Mouse (Mus musculus): ENCODE data around the gene Mtmr4. TPM values are rescaled to one million over a fixed set of nuclear protein-coding genes. Genes with fewer than 3 reads are reported as not detected.
A peak's percentile ranks its signal among the peaks of the same experiment; 100 is the strongest.

Mtmr4 gene
- total RNA-seq (2022) = 10 to 100 TPM; 20.6 to 25.1 (median 23.0) TPM

DNA sequence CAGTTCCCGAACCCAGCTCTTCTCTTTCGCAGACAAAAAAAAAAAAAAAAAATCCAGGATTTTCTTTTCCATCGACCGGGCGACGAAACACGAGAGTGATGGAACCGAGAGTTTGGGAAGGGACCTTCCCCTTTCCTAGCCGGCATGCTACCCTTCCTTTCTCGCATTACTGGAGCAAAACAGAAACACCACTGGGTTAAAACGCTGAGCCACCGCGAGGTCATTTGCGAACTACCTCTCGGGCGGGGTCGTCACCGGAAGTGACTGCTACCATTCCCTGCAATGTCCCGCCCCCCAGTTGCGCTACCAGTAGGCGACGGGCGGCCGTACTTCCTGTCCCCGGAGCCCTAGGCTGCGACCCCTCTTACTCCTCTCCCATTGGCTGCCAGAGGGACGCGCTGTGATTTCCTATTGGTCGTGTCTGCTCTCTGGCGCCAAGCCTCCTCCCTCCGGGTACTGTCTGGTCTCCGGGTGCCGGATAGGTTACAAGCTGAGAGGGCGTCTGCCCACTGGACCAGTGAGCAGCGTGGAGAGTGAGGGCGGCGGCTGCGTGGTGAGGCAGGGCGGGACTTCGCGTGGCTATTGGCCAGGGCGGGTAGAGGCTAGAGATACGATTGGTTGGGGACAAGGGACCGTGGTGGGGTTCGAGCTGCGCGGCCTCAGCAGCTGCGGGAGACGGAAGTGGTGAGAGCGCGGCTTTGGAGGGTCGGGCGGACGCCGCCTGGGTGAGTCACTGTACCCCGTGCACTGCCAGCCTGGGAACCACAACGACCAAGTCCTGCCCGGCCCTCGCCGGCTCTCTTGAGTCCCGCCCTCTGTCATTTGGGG lies at the start of gene Mtmr4:
TSS of gene Mtmr4 (plus strand) at position 637 of the 828 bp plus-strand sequence.
- DNase-seq (ENCODE audit: low spot score) = peak; percentile 100

DNA sequence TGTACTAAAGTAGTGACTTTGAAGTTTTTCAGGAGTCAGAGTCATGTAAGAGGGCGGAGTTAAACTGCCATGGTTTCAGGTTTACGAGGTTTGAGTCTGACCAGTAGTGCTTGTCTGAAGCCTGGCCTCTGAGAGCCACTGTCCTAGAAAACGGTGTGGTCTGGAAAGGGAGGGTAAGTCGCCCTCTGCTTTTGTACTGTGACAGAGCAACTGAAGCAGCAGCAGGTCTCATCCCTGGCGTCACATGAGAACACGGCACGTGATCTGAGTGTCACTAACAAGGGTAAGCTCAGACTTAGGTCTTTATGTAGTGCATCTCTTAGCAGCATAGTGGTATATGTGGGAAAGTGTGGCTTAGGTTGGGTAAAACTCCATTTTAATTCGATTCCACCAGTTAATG lies 49.7 kb upstream of the Mtmr4 start:
- DNase-seq (ENCODE audit: low spot score) = no peak

DNA sequence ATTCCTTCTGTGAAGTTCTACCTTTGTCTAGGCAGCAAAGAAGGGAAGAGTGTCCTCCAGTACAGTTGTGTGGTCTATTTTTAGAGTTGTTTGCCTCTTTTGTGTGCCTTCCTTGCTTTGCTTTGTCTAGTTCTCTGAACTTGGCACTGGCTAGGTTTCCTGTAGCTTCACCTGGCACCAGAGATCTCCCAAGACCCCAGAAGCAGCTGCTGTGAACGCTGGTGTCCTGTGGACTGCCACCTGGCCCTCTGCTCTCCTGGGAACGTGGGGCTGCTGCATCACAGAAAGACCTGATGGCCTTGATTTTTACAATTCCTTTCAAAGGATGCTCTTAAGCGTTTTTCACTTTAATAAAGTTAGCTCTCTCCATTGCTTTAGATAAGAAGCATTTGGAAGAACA lies 49.1 kb upstream of the Mtmr4 start:
- DNase-seq (ENCODE audit: low spot score) = no peak

DNA sequence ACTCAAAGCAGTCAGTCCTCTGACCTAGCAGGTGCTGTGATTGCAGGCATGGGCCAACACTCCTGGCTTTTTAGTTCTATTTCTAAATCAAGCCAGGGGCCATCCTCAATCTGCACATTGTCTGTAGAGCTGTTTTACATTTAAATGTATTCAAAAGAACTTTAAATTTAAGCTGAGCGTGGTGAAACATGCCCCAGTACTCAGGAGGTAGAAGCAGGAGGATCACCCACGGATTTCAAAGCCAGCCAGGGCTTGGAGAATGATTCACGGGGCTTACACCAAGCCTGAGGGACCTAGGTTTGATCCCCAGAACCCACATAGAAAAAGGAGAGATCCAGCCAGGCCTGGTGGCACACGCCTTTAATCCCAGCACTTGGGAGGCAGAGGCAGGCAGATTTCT lies 38.6 kb upstream of the Mtmr4 start:
- no peak for DNase-seq (ENCODE audit: low spot score)

DNA sequence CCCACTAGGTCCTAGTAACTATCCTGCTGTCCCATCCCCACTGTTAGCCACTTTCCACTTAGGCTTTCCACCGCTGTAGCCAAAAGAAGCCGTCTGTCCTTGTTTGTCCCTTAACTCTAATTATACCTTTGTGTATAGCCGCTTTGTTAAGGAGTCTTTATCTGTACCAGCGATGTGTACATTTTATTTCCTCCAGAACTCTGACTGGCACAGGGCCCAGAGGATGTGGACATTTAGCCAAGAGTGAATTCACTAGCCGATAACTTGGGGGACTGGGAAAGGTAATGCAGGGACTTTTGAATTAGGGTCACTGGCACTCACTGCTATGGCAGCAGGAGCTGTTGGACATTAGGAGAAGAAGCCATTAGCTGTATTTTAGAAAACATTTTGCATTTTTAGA lies 37.6 kb upstream of the Mtmr4 start:
- DNase-seq (ENCODE audit: low spot score) = no peak

DNA sequence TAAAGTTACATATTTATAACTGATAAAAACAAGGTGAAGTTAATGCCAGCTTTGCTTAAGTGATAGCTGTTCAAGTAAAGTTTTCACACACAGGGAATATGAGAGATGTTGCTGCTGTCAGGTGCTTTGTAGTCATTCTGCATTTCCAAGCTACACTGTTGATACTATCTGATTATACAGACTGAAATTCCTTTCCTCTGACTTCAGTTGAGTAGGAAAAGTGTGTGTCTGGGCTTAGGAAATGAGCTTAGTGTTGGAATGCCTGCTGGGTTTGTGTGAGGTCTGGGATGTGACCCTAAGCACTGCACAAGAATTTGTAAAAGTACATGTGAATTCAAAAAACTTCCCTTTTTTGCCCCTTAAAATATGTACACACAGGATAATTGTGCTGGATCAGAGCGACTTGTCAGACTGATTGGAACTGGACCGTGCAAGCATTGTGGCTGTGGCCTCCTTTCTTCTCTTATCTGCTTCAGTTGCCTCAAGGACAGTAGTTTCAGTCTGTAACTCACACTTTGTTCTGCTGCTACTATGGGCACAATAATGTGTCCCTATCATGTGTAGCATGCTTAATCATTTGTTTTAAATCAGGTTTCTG lies 36.8 kb upstream of the Mtmr4 start:
- no peak for DNase-seq (ENCODE audit: low spot score)

DNA sequence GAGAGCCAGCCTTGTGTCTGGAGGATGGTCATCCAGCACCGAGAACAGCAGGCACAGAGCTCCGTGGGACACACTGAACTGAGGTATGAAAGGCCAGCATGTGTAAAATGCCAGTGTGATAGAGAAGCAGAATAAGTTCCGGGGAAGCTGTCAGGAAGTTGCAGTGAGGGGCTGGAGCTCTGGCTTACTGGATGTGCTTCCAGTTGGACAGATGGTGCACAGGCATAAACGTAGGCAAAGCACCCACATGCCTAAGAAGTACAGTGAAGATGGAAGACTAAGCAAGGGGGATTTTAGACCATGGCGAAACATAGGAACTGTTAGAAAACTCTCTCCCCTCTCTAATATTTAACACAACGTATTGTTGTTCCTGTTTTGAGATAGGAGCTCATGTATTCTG lies 30.8 kb upstream of the Mtmr4 start:
- DNase-seq (ENCODE audit: low spot score) = no peak

DNA sequence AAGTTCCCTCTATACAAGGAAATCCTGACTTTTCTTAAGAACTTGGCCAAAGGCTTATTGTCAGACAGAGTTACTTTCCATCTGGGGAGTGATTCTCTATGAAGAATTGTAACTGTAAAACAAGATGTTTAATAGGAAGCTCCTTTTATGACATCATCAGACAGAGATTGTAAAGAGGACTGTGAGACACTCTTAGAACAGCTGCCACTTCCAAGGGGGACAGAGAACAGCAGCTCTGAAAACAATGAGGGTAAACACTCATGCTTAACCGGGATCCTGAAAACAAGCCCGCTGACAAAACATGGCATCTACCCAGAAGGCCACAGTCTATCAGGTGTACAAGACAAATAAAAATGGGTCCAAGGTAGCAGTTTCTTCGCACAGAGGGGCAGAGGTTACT lies 25.5 kb upstream of the Mtmr4 start, which contains the start of gene Gm11492:
TSS of gene Gm11492 (plus strand) at position 153 of the 400 bp plus-strand sequence.
- DNase-seq (ENCODE audit: low spot score) = peak; percentile 57

DNA sequence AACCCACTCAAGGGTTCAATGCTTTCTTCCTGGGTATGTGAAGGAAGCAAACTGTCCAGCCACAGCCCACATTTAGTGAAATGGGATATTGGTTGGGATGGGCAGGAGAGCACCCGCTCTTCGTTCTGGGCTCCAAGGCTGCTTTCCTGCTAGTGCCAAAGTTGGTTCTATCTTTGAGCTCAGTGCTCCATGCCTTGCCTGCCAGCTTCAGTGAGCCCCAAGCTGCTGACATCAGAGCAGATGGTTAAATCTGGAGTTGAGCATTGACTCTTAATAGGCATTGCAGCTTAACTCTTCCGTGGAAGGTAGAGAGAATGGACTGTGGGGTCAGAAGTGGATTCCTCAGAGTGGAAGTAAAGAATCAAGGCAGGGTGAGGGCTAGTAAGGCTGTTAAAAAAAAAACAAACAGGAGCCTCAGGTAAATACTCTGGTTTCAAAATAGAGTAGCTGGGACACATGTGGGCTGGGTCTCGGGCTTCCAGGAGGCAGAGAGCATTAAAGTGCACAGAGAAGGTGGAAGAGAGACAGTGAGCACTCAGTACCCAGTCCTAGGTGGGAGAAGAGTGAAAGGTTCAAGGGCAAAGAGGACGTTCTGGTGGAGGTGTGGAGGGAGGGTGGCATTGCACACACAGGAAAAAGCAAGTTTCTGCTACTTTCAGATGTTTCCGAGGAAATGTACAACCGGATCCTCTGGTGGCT lies 23.6 kb upstream of the Mtmr4 start, which contains the start of gene Sept4:
TSS of gene Sept4 (plus strand) at position 649 of the 699 bp plus-strand sequence.
- no peak for DNase-seq (ENCODE audit: low spot score)

DNA sequence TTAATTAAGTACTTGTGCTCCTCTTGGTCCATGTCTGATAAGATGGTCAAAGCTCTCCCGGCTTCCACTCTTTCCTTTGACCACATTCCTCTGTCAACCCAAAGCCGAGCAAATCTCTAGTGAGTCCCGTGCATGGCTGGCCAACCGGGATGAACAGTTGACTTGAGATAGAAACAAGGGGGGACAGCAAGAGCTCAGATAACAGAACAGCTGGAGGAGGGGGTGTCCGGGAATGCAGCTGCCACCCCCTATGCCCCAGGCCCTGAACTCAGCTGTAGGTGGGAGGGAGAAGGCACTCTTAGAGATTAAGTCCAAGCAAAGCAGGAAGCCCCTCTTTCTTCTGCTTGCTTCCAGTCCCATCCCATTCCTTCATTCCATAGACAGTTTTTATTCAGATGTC lies 21.2 kb upstream of the Mtmr4 start:
- no peak for DNase-seq (ENCODE audit: low spot score)

DNA sequence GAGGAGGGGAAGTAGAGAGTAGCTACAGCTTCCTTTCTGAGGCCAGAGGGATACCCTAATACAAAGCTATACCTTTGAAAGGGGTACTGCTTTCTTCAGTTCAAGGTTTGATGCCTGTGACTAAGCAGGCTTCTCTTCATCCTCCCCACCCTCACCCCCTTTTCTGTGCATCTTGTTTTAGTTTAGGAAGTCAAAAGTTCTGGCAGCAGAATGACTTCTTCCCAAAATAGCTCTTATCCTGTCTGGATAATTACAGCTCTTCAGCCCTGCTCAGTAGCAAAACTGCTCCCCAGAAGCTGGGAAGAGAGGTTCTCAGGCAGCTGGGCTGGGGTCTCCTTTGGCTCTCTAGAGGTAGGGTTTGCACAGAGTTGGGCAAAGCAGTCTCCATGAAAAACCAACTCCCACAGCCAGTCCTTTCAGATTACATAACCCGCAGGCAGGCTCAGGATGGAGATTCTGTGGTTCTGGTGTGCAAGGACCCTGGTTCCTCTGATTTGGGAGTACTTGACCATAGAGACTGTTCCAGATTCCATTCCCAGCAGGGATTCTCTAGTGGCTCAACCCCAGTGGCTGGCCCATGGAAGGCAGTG lies 20.5 kb upstream of the Mtmr4 start:
- peak; percentile 50 for DNase-seq (ENCODE audit: low spot score)

DNA sequence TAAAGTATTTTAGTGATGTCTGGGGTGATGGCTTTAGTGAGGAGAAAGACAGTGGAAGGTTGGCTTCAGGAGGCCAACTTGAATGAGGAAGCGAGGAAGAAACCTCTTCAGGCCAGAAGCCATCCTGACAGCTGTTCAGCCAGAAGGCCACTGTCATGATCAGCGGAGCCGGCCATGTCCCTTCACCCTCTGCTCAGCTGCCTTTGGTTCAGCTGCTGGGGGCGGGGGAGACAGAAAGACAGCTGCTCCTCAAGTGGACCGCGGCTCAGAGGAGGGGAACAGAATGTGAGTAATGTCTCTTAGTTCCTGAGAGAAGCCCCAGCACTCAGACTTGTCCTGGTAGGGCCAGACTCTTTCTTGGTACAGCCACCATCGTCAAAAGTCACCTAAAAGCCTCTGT lies 18.2 kb upstream of the Mtmr4 start:
- no peak for DNase-seq (ENCODE audit: low spot score)

DNA sequence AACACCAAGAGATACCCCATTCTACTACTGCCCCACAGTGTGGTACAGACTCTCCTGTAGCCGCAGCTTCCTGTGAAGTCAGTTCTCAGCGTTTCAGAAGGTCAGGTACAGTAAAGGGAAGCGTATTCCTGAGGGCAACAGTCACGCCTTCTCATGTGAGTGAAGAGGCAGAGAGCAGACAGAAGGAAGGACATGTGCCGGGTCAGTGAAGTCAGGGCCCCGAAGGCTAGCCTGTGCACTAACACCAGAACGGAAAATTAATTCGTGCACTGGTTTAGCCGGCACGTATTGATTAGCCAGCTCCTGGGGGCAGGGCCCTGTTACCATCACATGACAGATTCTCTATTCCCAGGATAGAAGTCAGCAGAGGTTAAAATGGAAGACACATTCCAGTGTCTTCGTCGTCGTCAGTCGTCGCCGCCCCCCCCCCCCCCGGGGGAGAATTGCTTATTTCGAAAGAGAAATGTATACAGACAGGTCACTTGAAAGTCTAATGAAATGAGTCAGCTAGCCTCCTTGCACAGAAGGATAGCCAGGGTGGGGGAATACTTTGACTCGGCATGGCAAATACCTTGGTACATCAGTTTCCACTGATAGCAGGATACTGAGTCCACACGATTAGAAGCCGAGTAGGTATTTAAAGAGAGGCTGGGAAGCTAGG lies 17.3 kb upstream of the Mtmr4 start:
- DNase-seq (ENCODE audit: low spot score) = no peak

DNA sequence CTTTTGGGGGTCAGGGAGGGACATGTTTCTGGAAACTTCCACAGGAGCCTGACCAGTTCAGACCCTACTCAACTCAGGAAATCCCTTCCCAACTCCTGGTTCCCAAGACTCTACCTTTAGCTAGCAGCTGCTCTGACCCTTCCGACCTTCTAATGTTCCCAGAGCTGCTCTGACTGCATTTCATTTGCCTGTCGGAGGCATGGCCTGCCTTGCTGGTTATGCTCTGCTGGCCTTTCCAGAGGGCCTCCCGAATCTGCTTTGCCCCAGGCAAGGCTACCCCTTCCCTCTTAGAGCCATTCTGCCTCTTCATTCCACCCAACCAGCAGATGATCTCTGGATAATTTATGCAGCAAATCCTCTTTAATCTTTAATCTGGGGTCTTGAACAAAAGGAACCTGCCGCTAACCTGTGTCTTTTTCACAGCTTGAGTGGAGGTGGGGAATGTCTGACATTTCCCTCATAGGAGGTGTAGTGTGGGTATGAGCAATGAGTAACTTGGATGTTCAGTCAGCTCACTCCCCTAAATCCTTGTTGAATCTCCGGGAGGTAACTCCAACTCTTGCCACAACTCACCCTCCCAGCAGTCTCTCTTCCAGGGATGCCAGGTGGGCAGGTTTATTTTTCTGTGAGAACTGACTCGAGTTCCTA lies 14.2 kb upstream of the Mtmr4 start:
- no peak for DNase-seq (ENCODE audit: low spot score)

DNA sequence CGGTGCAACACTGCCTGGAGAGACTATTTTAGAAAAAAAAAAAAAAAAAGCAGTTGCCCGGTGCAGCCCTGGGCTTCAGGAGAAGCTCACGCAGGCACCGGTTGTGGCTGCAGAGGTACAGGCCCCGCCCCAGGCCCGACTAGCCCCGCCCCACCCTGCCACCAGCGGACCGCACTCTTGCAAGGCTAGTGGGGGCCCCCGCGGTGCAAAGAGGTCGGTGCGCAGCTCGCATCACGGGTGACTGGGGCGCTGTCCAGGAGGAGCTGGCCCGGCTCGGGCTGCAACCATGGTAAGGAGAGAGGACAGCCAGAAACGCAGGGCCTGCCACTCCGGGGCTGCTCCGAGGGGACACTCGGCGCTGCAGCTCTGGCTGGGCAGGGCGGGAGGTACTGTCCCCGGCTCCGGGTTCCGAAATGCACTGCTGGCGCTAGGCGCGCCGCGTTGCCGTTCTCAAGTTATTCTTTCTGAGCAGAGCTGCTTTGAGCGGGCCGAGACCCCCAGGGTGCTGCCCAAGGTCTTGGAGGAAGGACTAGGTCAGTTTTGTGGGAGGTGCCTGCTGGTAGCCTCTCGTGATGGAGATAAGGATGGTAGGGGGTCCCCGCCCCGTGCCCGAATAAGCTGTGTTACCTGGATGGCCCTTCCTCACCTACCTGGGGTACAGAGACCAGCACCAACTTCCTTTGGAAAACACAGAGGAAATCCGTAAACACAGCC lies 13.6 kb upstream of the Mtmr4 start:
- peak; percentile 68 for DNase-seq (ENCODE audit: low spot score)

DNA sequence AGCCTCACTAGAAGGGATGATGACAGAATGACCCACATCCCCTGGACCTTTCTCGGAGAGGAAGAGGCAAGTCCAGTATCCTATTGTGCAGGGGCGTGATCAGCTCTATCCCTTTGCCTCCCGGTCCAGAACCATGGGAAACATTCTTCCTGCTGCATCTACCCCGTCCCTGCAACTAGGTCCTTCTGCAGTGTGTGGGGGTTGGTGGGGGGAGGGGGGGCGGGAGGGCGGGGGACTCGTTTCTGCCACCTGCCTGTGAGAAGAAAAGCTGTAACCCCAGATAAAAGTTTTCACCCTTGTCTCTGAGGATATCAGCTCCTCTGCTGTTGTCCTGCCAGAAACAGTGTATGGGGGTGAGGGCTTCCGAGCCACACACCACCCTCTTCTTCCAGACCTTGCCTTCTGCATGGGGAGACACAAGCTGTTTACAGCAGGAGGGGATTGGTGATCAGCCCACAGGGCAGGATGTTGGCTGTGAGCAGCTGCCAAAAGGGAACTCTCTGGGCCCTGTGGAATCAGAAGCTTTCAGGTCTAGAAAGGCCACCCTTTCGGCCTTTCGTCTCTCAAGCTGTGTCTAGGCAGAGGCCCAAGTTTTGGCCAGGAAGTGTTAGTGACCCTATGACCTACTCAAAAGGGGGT lies 12.9 kb upstream of the Mtmr4 start:
- DNase-seq (ENCODE audit: low spot score) = peak; percentile 73

DNA sequence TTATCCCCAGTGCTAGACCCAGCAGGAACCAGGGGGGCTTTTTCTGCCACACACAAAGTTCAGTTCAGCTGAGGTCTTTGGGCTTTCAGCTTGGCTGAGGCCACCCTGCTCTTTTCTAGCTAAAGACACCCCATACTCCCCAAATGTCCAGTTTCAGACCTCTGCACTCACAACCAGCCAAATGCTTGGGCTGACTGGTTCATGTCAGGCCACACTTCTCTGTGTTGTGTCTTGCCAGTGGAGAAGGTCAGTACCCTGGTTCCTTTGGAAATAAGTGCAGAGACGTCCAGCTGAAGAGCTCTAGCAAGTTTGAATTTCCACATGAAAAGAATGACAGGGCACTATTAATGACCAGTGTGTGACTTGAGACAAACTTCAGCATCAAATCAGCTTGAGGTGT lies 12.2 kb upstream of the Mtmr4 start:
- DNase-seq (ENCODE audit: low spot score) = no peak

DNA sequence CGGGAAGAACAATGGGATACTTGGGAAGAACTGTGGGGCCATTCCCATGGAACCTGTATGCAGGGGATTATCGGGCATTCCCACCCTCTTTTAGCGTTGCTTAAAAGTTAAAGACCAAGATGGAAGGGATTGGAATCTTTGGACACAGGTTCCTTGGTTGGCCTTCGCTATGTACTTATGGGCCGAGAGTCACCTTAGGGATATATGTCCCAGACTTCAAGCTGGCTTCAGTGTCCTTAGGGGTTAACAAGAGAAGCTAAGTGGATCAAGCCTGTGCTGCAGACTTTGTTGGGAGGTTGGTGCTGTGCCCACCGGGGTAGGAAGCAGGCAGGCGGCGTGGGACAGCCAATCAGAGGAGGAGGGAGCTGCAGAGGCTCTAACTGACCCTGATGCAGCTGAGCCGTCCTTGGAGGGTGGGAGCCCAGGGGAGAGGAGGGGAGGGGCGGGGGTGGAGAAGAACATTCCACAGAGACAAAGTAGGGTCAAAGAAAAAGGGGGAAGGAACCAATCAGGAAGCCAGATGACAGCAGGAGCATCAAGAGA lies 11.3 kb upstream of the Mtmr4 start:
- DNase-seq (ENCODE audit: low spot score) = no peak

DNA sequence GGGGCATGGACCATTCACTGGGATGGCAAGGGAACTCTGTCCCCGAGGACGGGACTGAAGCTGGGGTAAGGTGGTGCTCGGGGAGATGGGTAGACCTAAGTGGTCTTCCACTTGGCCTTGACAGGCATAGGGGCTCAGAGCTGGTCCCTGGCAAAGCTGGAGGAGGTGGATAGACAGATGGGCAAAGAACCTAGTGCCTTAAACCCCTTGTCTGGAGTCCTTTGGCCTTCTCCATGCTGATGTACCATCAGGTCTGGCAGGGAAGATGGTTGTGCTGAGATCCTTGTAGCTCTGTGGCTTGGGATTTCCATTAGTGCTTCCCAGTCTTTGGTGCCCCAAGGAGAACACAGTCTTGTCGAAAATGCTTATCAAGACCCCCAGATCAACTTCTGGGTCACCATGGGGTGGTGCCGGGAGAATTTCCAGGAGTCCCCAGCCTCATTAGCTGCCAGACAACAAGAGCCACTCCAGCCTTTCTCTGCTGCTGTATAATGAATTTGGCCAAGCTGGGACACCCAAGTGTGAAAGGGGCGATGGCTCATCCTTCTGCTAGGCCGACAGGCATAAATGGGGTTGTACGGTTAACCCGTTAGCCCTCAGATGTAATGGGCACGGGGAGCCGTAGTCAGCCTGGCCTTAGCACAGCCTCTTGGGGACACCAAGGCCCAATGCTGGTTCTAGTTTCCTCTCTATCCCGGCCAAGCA lies 10.6 kb upstream of the Mtmr4 start:
- DNase-seq (ENCODE audit: low spot score) = no peak
